Mouse (Mus musculus) CH12.LX (cell line): ENCODE data around the gene Fadd. TPM values are rescaled to one million over a fixed set of nuclear protein-coding genes. Genes with fewer than 3 reads are reported as not detected.

Experiments used
- DNase-seq: peaks from one replicate; pipeline ENCODE4 v3.0.0-alpha.2; 2013; ENCODE audit errors: extremely low read depth
- H3K27ac ChIP-seq: 2 replicates; pipeline ENCODE4 v1.5.1; 2012; ENCODE audit warnings: low read depth, mild to moderate bottlenecking, control low read depth, moderate library complexity; ENCODE audit not compliant: insufficient read depth
- H3K27me3 ChIP-seq: replicated peaks from 2 replicates; pipeline ENCODE3; 2012; ENCODE audit warnings: inconsistent platforms
- H3K36me3 ChIP-seq, 2 experiments: replicated peaks in 1 of 2; 2 replicates each; pipeline versions ENCODE3 to v1.6.1; 2012; ENCODE audit warnings: inconsistent platforms in 1 of 2, low read length in 1 of 2, mild to moderate bottlenecking in 1 of 2, mixed read lengths in 1 of 2, moderate library complexity in 1 of 2; ENCODE audit not compliant: control insufficient read depth in 1 of 2, insufficient read depth in 1 of 2
- H3K4me1 ChIP-seq, 2 experiments: 2 replicates each; pipeline ENCODE4 v1.6.1; 2012; ENCODE audit warnings: inconsistent platforms in 1 of 2, moderate library complexity in 1 of 2; ENCODE audit not compliant: insufficient read depth in 2 of 2, control insufficient read depth in 1 of 2
- H3K4me2 ChIP-seq: 2 replicates; pipeline ENCODE4 v1.6.1; 2012; ENCODE audit warnings: low read depth, mild to moderate bottlenecking, control low read depth; ENCODE audit not compliant: poor library complexity, insufficient read depth, severe bottlenecking
- H3K4me3 ChIP-seq, 3 experiments: fragments of 150-350 bp in 1 of 3; sonication (generic) in 1 of 3; replicated peaks in 1 of 3; 2 replicates each; pipeline versions ENCODE3 to v1.5.1; 2011 to 2012; ENCODE audit warnings: low read depth in 2 of 3, low read length in 2 of 3, mild to moderate bottlenecking in 2 of 3, moderate library complexity in 2 of 3, control low read depth in 1 of 3, improper control_type of control experiment in 1 of 3, inconsistent platforms in 1 of 3, mixed read lengths in 1 of 3; ENCODE audit not compliant: poor library complexity in 1 of 3
- H3K79me2 ChIP-seq: replicated peaks from 2 replicates; pipeline ENCODE4 v1.6.1; 2012; ENCODE audit warnings: mild to moderate bottlenecking, moderate library complexity; ENCODE audit not compliant: control insufficient read depth, poor library complexity, insufficient read depth, severe bottlenecking; ENCODE audit errors: extremely low read depth
- H3K9ac ChIP-seq: 2 replicates; pipeline ENCODE4 v1.6.1; 2012; ENCODE audit warnings: low read depth, mild to moderate bottlenecking, control low read depth, moderate library complexity; ENCODE audit not compliant: insufficient read depth
- H3K9me3 ChIP-seq: replicated peaks from 2 replicates; pipeline ENCODE3; 2012; ENCODE audit warnings: low read length, inconsistent platforms, mixed read lengths
- BHLHE40 ChIP-seq: IDR thresholded peaks from 2 replicates; pipeline ENCODE4 v1.6.1; 2011; ENCODE audit warnings: mild to moderate bottlenecking, low read depth, low read length, improper control_type of control experiment
- CHD2 ChIP-seq: IDR thresholded peaks from 2 replicates; pipeline ENCODE4 v1.6.1; 2011; ENCODE audit warnings: low read length, improper control_type of control experiment
- CTCF ChIP-seq, 2 experiments: IDR thresholded peaks in 1 of 2; conservative IDR thresholded peaks in 1 of 2; 2 replicates each; pipeline ENCODE4 v1.5.1; 2011 to 2012; ENCODE audit warnings: low read depth in 2 of 2, low read length in 2 of 2, improper control_type of control experiment in 1 of 2, inconsistent platforms in 1 of 2, mild to moderate bottlenecking in 1 of 2, moderate library complexity in 1 of 2
- E2F4 ChIP-seq: IDR thresholded peaks from 2 replicates; pipeline ENCODE4 v1.6.1; 2011; ENCODE audit warnings: low read depth, low read length, improper control_type of control experiment; ENCODE audit not compliant: insufficient replicate concordance
- ELF1 ChIP-seq: IDR thresholded peaks from 2 replicates; pipeline ENCODE4 v1.6.1; 2014; ENCODE audit warnings: low read depth, mild to moderate bottlenecking, inconsistent platforms, low read length, improper control_type of control experiment
- ETS1 ChIP-seq: conservative IDR thresholded peaks from 2 replicates; pipeline ENCODE4 v1.6.1; 2012; ENCODE audit warnings: low read depth, mild to moderate bottlenecking, inconsistent platforms, low read length, improper control_type of control experiment, moderate library complexity
- GABPA ChIP-seq: IDR thresholded peaks from 2 replicates; pipeline ENCODE4 v1.6.1; 2012; ENCODE audit warnings: low read depth, low read length, improper control_type of control experiment, inconsistent platforms; ENCODE audit not compliant: insufficient replicate concordance
- IRF4 ChIP-seq: IDR thresholded peaks from 2 replicates; pipeline ENCODE4 v1.6.1; 2014; ENCODE audit warnings: low read depth, mild to moderate bottlenecking, inconsistent platforms, low read length, improper control_type of control experiment
- JUN ChIP-seq: IDR thresholded peaks from 2 replicates; pipeline ENCODE4 v1.6.1; 2011; ENCODE audit warnings: low read depth, mild to moderate bottlenecking, low read length, improper control_type of control experiment, moderate library complexity; ENCODE audit not compliant: insufficient read depth
- JUND ChIP-seq: conservative IDR thresholded peaks from 2 replicates; pipeline ENCODE4 v1.6.1; 2011; ENCODE audit warnings: low read depth, low read length, improper control_type of control experiment
- MEF2A ChIP-seq: IDR thresholded peaks from 2 replicates; pipeline ENCODE4 v1.6.1; 2014; ENCODE audit warnings: low read depth, mild to moderate bottlenecking, inconsistent platforms, low read length, improper control_type of control experiment, borderline replicate concordance
- MXI1 ChIP-seq: IDR thresholded peaks from 2 replicates; pipeline ENCODE4 v1.6.1; 2011; ENCODE audit warnings: mild to moderate bottlenecking, low read depth, low read length, improper control_type of control experiment
- NELFE ChIP-seq: IDR thresholded peaks from 2 replicates; pipeline ENCODE4 v1.6.1; 2011; ENCODE audit warnings: low read depth, low read length, improper control_type of control experiment
- PAX5 ChIP-seq: IDR thresholded peaks from 2 replicates; pipeline ENCODE4 v1.6.1; 2012; ENCODE audit warnings: low read length, inconsistent platforms, mixed read lengths
- POLR2AphosphoS2 ChIP-seq: IDR thresholded peaks from 2 replicates; pipeline ENCODE4 v1.6.1; 2011; ENCODE audit warnings: low read depth, low read length, improper control_type of control experiment
- RAD21 ChIP-seq: IDR thresholded peaks from 2 replicates; pipeline ENCODE4 v1.6.1; 2011; ENCODE audit warnings: low read depth, mild to moderate bottlenecking, low read length, improper control_type of control experiment, moderate library complexity
- SIN3A ChIP-seq: IDR thresholded peaks from 2 replicates; pipeline ENCODE4 v1.6.1; 2012; ENCODE audit warnings: low read length, improper control_type of control experiment, inconsistent platforms
- SMC3 ChIP-seq: IDR thresholded peaks from 2 replicates; pipeline ENCODE4 v1.6.1; 2011; ENCODE audit warnings: low read depth, low read length, improper control_type of control experiment
- TCF12 ChIP-seq: IDR thresholded peaks from 2 replicates; pipeline ENCODE4 v1.6.1; 2014; ENCODE audit warnings: low read depth, mild to moderate bottlenecking, inconsistent platforms, low read length, improper control_type of control experiment
- UBTF ChIP-seq: IDR thresholded peaks from 2 replicates; pipeline ENCODE4 v1.6.1; 2012; ENCODE audit warnings: low read depth, mild to moderate bottlenecking, inconsistent platforms, low read length, improper control_type of control experiment, moderate library complexity
- USF1 ChIP-seq: IDR thresholded peaks from 2 replicates; pipeline ENCODE4 v1.6.1; 2014; ENCODE audit warnings: low read depth, mild to moderate bottlenecking, inconsistent platforms, low read length, improper control_type of control experiment
- ZC3H11A ChIP-seq: IDR thresholded peaks from 2 replicates; pipeline ENCODE4 v1.6.1; 2012; ENCODE audit warnings: low read depth, mild to moderate bottlenecking, inconsistent platforms, low read length, improper control_type of control experiment
- ZMIZ1 ChIP-seq: IDR thresholded peaks from 2 replicates; pipeline ENCODE4 v1.6.1; 2012; ENCODE audit warnings: low read depth, mild to moderate bottlenecking, inconsistent platforms, low read length, improper control_type of control experiment
- ZNF384 ChIP-seq: IDR thresholded peaks from 2 replicates; pipeline ENCODE4 v1.6.1; 2012; ENCODE audit warnings: low read depth, low read length, improper control_type of control experiment, inconsistent platforms
- dilution Hi-C: fragments of 300-500 bp; cut with MboI; formaldehyde crosslinking; loops from 2 replicates; pipeline ENCODE4 v1.14.3; 2020; ENCODE audit warnings: low sequenced_read_pairs; ENCODE audit not compliant: extremely low pct_unique_long_range_greater_than_20kb, extremely low pct_ligation_motif_present
- in situ Hi-C: fragments of 300-500 bp; cut with MboI; formaldehyde crosslinking; loops from 3 replicates; pipeline ENCODE4 v1.14.3; 2019; ENCODE audit warnings: low sequenced_read_pairs, low pct_ligation_motif_present, low pct_unique_long_range_greater_than_20kb, mixed read lengths
- polyA plus RNA-seq: library from polyadenylated mRNA; unstranded; fragments of >175 nt; gene quantifications from 2 replicates; pipeline ENCODE4 v1.2.1, GENCODE M21; 2012; ENCODE audit warnings: low read depth; ENCODE audit not compliant: insufficient read length
- total RNA-seq, 2 experiments: library from RNA; depleted of rRNA; stranded (reverse); fragments of 300-350 nt in 1 of 2; fragments of >200 nt in 1 of 2; gene quantifications; 2 replicates each; pipeline ENCODE4 v1.2.3; 2012 to 2014

Gene Fadd
- total and polyA plus RNA-seq, 3 experiments, result 2.9 to 7.0 (median 4.5) TPM

DNA sequence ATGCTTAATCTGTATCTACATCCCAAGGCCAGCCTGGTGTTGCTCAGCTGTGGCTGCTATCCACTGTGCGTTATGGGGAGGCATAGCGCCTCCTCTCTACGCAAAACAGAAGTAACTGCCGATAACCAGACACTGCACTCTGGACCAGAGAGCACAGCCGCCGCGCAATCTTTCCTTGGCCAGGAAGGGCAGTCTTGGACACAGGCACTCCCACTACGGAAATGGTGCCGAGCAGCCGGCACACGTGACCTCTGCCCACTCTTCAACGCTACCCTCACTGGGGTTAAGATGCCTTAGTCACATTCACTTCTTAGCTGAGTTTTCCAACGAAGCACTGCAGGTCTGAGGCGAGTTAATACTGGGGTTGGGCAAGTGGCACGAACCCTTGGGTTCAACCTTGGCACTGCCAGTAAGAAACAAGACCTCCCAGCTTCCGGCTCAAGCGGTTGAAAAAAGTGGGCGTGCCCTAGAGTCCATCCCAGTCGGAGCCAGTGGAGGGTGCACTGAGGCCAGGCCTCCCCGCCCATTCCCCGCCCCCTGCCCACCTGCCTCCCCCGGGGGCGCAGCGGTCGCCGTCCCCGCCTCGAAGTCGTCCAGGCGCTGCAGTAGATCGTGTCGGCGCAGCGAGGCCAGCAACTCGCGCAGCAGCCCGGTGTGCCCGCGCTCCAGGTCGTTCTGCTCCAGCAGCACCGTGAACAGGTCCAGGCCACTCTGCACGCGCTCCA, 542 bp downstream of the Fadd start (continued):
- TF ChIP-seq JUN (no peak), ZNF384 (no peak), MEF2A (peak; percentile 11; the same call in 1 of the 2 replicates), GABPA (no peak), JUND (no peak), SMC3 (peak; percentile 48; the same call in 1 of the 2 replicates), ELF1 (peak; percentile 83), E2F4 (no peak), BHLHE40 (peak; percentile 94), ZC3H11A (no peak)

GRCm38 (mm10) chr7:144577876-144578275, 4.4 kb downstream of the Fadd start:
- peaks cover 7 to 12% of the 10 kb centered on the region in 2 experiments; a peak in 2 of 4 replicates for H3K4me1 ChIP-seq
- H3K36me3 ChIP-seq, result peaks cover 7 to 28% of the 10 kb centered on the region in 2 experiments

DNA sequence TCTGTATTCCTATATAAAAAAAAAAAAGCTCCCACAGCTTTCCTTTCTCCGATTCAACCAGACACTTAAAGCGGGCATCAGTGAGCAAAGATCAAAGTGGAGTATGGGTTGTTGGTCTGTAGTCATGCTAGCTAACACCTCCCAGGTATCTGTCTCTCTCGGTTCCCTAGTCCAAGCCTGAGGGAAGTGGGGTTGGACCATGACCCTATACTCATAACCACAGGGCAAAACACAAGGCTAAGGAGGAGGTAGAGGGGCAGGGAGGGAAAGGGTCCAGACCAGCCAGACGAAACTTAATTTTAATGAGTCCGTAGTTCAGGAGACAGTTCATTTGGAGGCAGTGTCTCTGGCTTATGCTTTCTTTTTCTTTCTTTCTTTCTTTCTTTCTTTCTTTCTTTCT, 10.0 kb downstream of the Fadd start:
- no peaks in the 10 kb centered on the region for H3K4me1 ChIP-seq
- in situ Hi-C loops (no loop called here), dilution Hi-C loops (no loop called here)
- no peaks in the 10 kb centered on the region for H3K79me2 ChIP-seq
- TF ChIP-seq TCF12, result no peak
- no peak for TF ChIP-seq USF1
- TF ChIP-seq PAX5, result no peak
- TF ChIP-seq POLR2AphosphoS2, result no peak
- TF ChIP-seq ETS1, result no peak
- no peak for TF ChIP-seq SIN3A
- TF ChIP-seq BHLHE40, result no peak
- TF ChIP-seq JUN, result no peak
- TF ChIP-seq RAD21, result no peak
- no peak for TF ChIP-seq ZMIZ1
- TF ChIP-seq SMC3, result no peak
- no peak for TF ChIP-seq MXI1
- no peak for TF ChIP-seq UBTF
- no peak for TF ChIP-seq CHD2
- no peak for TF ChIP-seq IRF4
- no peak for TF ChIP-seq NELFE
- TF ChIP-seq GABPA, result no peak
- TF ChIP-seq CTCF (conservative IDR thresholded peaks at IDR 0.05 in 1 of 2, IDR thresholded peaks at IDR 0.05 in 1 of 2; ENCODE audit: low read depth in 2 of 2, low read length in 2 of 2), result no peak
- TF ChIP-seq JUND, result no peak
- TF ChIP-seq, all 38 proteins: peak for 0
- Histone ChIP-seq H3K4me2 (no peak overlapping the region), H3K27me3 (peaks cover 46% of the 10 kb centered on the region), H3K9me3 (no peaks in the 10 kb centered on the region), H3K36me3 (no peaks in the 10 kb centered on the region), H3K27ac (no peak overlapping the region), H3K4me3 (no peak overlapping the region), H3K9ac (no peak overlapping the region)
- DNase-seq, result no peak

More at GRCm38 (mm10) chr7:144577876-144578275, 4.4 kb downstream of the Fadd start:
- dilution Hi-C loops, result no loop called here
- no peak for DNase-seq
- Histone ChIP-seq H3K79me2 (no peaks in the 10 kb centered on the region), H3K4me3 (no peak overlapping the region), H3K9me3 (no peaks in the 10 kb centered on the region), H3K27me3 (peaks cover 10% of the 10 kb centered on the region), H3K4me2 (no peak overlapping the region), H3K9ac (no peak overlapping the region), H3K27ac (no peak overlapping the region)
- TF ChIP-seq JUND, result no peak
- peak; percentile 43; the same call in 1 of the 2 replicates for TF ChIP-seq ETS1
- in situ Hi-C loops, result loop anchor here (25.0 kb wide), 1 partner anchor 366 kb away; no protein-coding TSS in a partner anchor
